Mouse (Mus musculus) ES-E14 (cell line): Measurements from ENCODE around the gene Gm11084.

Source experiments
- CHD2 ChIP-seq: IDR thresholded peaks from 2 replicates; pipeline ENCODE4 v1.6.1; 2014; ENCODE audit warnings: mild to moderate bottlenecking, low read depth, low read length, inconsistent platforms
- HCFC1 ChIP-seq: IDR thresholded peaks from 2 replicates; pipeline ENCODE4 v1.6.1; 2012; ENCODE audit warnings: low read length, inconsistent platforms, borderline replicate concordance; ENCODE audit not compliant: insufficient read depth
- MAFK ChIP-seq: IDR thresholded peaks from 2 replicates; pipeline ENCODE4 v1.6.1; 2014; ENCODE audit warnings: mild to moderate bottlenecking, low read depth, low read length, inconsistent platforms; ENCODE audit not compliant: insufficient read depth
- ZC3H11A ChIP-seq: IDR thresholded peaks from 2 replicates; pipeline ENCODE4 v1.6.1; 2012; ENCODE audit warnings: low read depth, mild to moderate bottlenecking, inconsistent platforms, low read length, borderline replicate concordance
- ZNF384 ChIP-seq: IDR thresholded peaks from 2 replicates; pipeline ENCODE4 v1.6.1; 2012; ENCODE audit warnings: low read depth, low read length, inconsistent platforms

- no peak for TF ChIP-seq CHD2
- TF ChIP-seq HCFC1: no peak
- no peak for TF ChIP-seq MAFK
- no peak for TF ChIP-seq ZC3H11A
- TF ChIP-seq ZNF384: no peak
Measured at GRCm38 (mm10) chr2:72932186-72932585, 54.3 kb downstream of the Gm11084 start.
